Mouse (Mus musculus) liver, embryonic 14.5 days (tissue): ENCODE results near the gene Tmem9b. TPM values are rescaled to one million over a fixed set of nuclear protein-coding genes. Genes with fewer than 3 reads are reported as not detected.

Experiments used
- ATAC-seq: fragments of 200-750 bp; cut with Nextera tagmentation; 2 replicates; pipeline ENCODE4 v1.8.0; 2017; ENCODE audit warnings: moderate number of reproducible peaks, mild to moderate bottlenecking, moderate library complexity; ENCODE audit not compliant: insufficient read depth
- DNase-seq, 3 experiments: peaks; one replicate each; pipeline ENCODE4 v3.0.0-alpha.2; 2012 to 2013; ENCODE audit warnings: low read depth in 3 of 3, low spot score in 3 of 3
- H3K27ac ChIP-seq: fragments of 300-500 bp; sonication (generic); 2 replicates; pipeline ENCODE4 v1.5.1; 2014; ENCODE audit warnings: moderate library complexity, mild to moderate bottlenecking, control low read depth, inconsistent platforms
- H3K27me3 ChIP-seq: fragments of 300-500 bp; sonication (generic); 2 replicates; pipeline ENCODE4 v1.6.1; 2014; ENCODE audit warnings: mild to moderate bottlenecking, low read length, moderate library complexity; ENCODE audit not compliant: control insufficient read depth, insufficient read depth
- H3K36me3 ChIP-seq: fragments of 300-500 bp; sonication (generic); replicated peaks from 2 replicates; pipeline ENCODE4 v1.6.1; 2014; ENCODE audit warnings: low read depth; ENCODE audit not compliant: control insufficient read depth, insufficient read depth
- H3K4me1 ChIP-seq, 2 experiments: fragments of 200-500 bp in 1 of 2; fragments of 300-500 bp in 1 of 2; sonication (generic) in 1 of 2; replicated peaks; 2 replicates each; pipeline ENCODE4 v1.6.1; 2012 to 2014; ENCODE audit warnings: antibody characterized with exemption in 1 of 2, inconsistent platforms in 1 of 2, low read length in 1 of 2; ENCODE audit not compliant: control insufficient read depth in 2 of 2, insufficient read depth in 2 of 2
- H3K4me2 ChIP-seq: fragments of 300-500 bp; sonication (generic); 2 replicates; pipeline ENCODE4 v1.6.1; 2014; ENCODE audit warnings: low read depth, mild to moderate bottlenecking, control low read depth, moderate library complexity
- H3K4me3 ChIP-seq, 2 experiments: fragments of 200-500 bp in 1 of 2; fragments of 300-500 bp in 1 of 2; sonication (generic) in 1 of 2; 2 replicates each; pipeline ENCODE4 v1.5.1; 2012 to 2014; ENCODE audit warnings: low read depth in 2 of 2, low read length in 2 of 2, mild to moderate bottlenecking in 2 of 2, control low read depth in 1 of 2, inconsistent platforms in 1 of 2, moderate library complexity in 1 of 2; ENCODE audit not compliant: insufficient read depth in 1 of 2
- H3K9ac ChIP-seq: fragments of 300-500 bp; sonication (generic); replicated peaks from 2 replicates; pipeline ENCODE4 v1.6.1; 2014; ENCODE audit warnings: mild to moderate bottlenecking, control low read depth, moderate library complexity
- H3K9me3 ChIP-seq: fragments of 300-500 bp; sonication (generic); 2 replicates; pipeline ENCODE4 v1.6.1; 2016; ENCODE audit warnings: low read length, mixed read lengths; ENCODE audit not compliant: control insufficient read depth
- CTCF ChIP-seq: IDR thresholded peaks from 2 replicates; pipeline ENCODE4 v1.5.1; 2016; ENCODE audit warnings: antibody characterized with exemption, low read depth, control low read depth
- EP300 ChIP-seq: IDR thresholded peaks from 2 replicates; pipeline ENCODE4 v1.6.1; 2016; ENCODE audit warnings: antibody characterized with exemption, low read depth
- WGBS: fragments of 180-500 bp; shearing (Covaris S2); extraction: QIAGEN DNeasy Blood & Tissue Kit; methylation state at CpG from one replicate; pipeline ENCODE4 v1.1.7; 2014; ENCODE audit not compliant: insufficient replicate concordance; 5-methylcytosine and 5-hydroxymethylcytosine counted together
- polyA plus RNA-seq, 2 experiments: library from polyadenylated mRNA; depleted of rRNA in 1 of 2; stranded (reverse) in 1 of 2; unstranded in 1 of 2; fragments of >200 nt; fragmentation: Nextera tagmentation in 1 of 2; extraction: Ambion mirVana in 1 of 2; gene quantifications; 2 replicates each; pipeline versions ENCODE4 v1.2.1 to v1.2.3; 2012 to 2014

Tmem9b gene
- polyA plus RNA-seq, 2 experiments, result 15.9 to 40.8 TPM

GRCm38 (mm10) chr7:109690961-109691360 lies 61.7 kb downstream of the Tmem9b start:
- H3K4me2 ChIP-seq, result no peak overlapping the region
- H3K27me3 ChIP-seq, result no peaks in the 10 kb centered on the region
- no peak for TF ChIP-seq EP300
- TF ChIP-seq CTCF, result no peak
- H3K9ac ChIP-seq, result no peak overlapping the region
- no peak overlapping the region for H3K27ac ChIP-seq
- ATAC-seq, result no peak
- no peaks in the 10 kb centered on the region for H3K9me3 ChIP-seq
- 64% methylated on average over 5 of the region's 5 CpGs for WGBS
- H3K4me1 ChIP-seq, result no peaks in the 10 kb centered on the region
- no peak overlapping the region for H3K4me3 ChIP-seq
- no peak for DNase-seq
- no peaks in the 10 kb centered on the region for H3K36me3 ChIP-seq

- Histone ChIP-seq H3K4me2 (no peak overlapping the region), H3K9ac (no peak overlapping the region)
Measured at GRCm38 (mm10) chr7:109690101-109690500, 62.6 kb downstream of the Tmem9b start.

DNA sequence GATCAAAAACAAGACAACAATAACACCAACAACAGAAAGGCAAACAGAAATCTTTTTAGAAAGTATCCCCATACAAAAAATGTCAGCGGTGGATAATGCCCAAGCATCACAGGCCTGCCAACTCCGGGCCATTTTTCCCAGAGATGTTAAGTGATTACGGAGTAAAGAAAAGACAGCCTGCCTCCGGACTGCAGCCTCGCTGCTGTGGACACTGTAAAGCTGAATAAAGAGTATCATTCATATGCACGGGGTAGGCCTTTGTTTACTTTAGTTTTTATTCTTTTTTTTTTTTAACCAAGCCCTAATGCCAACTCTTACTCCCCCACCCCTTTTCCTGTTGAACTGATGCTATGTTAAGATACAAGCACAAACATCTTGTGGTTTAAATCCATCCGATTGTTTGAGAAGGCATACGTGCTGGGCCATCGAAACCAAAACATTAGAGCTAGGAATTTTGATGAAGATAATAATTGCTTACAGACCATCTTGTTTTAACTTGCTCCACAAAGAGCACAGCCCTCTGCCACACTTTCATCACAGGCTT lies 66.0 kb downstream of the Tmem9b start:
- no peaks in the 10 kb centered on the region for H3K9me3 ChIP-seq
- H3K4me2 ChIP-seq, result no peak overlapping the region
- 40% methylated on average over 9 of the region's 9 CpGs for WGBS
- H3K36me3 ChIP-seq, result no peaks in the 10 kb centered on the region
- TF ChIP-seq EP300, result no peak
- no peak for TF ChIP-seq CTCF
- H3K27ac ChIP-seq, result no peak overlapping the region
- H3K9ac ChIP-seq, result no peak overlapping the region
- no peak for DNase-seq
- H3K27me3 ChIP-seq, result no peaks in the 10 kb centered on the region
- H3K4me3 ChIP-seq, result no peak overlapping the region
- ATAC-seq, result no peak
- H3K4me1 ChIP-seq, result no peaks in the 10 kb centered on the region

More at GRCm38 (mm10) chr7:109690101-109690500, 62.6 kb downstream of the Tmem9b start:
- Histone ChIP-seq H3K9me3 (no peaks in the 10 kb centered on the region), H3K4me3 (no peak overlapping the region), H3K27me3 (no peaks in the 10 kb centered on the region), H3K27ac (no peak overlapping the region), H3K36me3 (no peaks in the 10 kb centered on the region), H3K4me1 (no peaks in the 10 kb centered on the region)
- no peak for ATAC-seq
- no peak for DNase-seq
- 69% methylated on average over 3 of the region's 3 CpGs for WGBS
- TF ChIP-seq CTCF (peak; percentile 27; the same call in 1 of the 2 replicates), EP300 (no peak)

Other genes with a start within 250 kb of the Tmem9b start
- 0.03 TPM in 2 replicates for gene Trim66, start 244.7 kb downstream of the Tmem9b start, polyA plus RNA-seq (2012; rRNA removed)
- 0.03 TPM in 1 of 2 replicates, not detected in the other for gene Trim66, start 244.7 kb downstream of the Tmem9b start, polyA plus RNA-seq (2014; fragmentation: Nextera tagmentation; extraction: Ambion mirVana)
- gene Rpl27a, start 233.7 kb downstream of the Tmem9b start, polyA plus RNA-seq (2012; rRNA removed), result 389 and 486 TPM in 2 replicates
- gene Rpl27a, start 233.7 kb downstream of the Tmem9b start, polyA plus RNA-seq (2014; fragmentation: Nextera tagmentation; extraction: Ambion mirVana), result 93.6 and 94.5 TPM in 2 replicates
- 14.0 and 20.6 TPM in 2 replicates for gene St5, start 49.3 kb downstream of the Tmem9b start, polyA plus RNA-seq (2012; rRNA removed)
- 13.8 and 18.0 TPM in 2 replicates for gene St5, start 49.3 kb downstream of the Tmem9b start, polyA plus RNA-seq (2014; fragmentation: Nextera tagmentation; extraction: Ambion mirVana)
- 11.2 and 19.5 TPM in 2 replicates for gene Akip1, start 49.2 kb downstream of the Tmem9b start, polyA plus RNA-seq (2012; rRNA removed)
- 42.5 and 44.6 TPM in 2 replicates for gene Akip1, start 49.2 kb downstream of the Tmem9b start, polyA plus RNA-seq (2014; fragmentation: Nextera tagmentation; extraction: Ambion mirVana)
- gene BC051019, start 29.0 kb downstream of the Tmem9b start, polyA plus RNA-seq (2012; rRNA removed), result 0.03 and 0.07 TPM in 2 replicates
- gene BC051019, start 29.0 kb downstream of the Tmem9b start, polyA plus RNA-seq (2014; fragmentation: Nextera tagmentation; extraction: Ambion mirVana), result 0.11 and 0.19 TPM in 2 replicates
- not detected in 2 replicates for gene Ascl3, start 21.1 kb downstream of the Tmem9b start, polyA plus RNA-seq (2012; rRNA removed)
- not detected in 2 replicates for gene Ascl3, start 21.1 kb downstream of the Tmem9b start, polyA plus RNA-seq (2014; fragmentation: Nextera tagmentation; extraction: Ambion mirVana)
- 0.10 and 0.22 TPM in 2 replicates for gene Nrip3, start 29.1 kb upstream of the Tmem9b start, polyA plus RNA-seq (2012; rRNA removed)
- gene Nrip3, start 29.1 kb upstream of the Tmem9b start, polyA plus RNA-seq (2014; fragmentation: Nextera tagmentation; extraction: Ambion mirVana), result 0.13 and 0.23 TPM in 2 replicates
- 0.01 and 0.02 TPM in 2 replicates for gene Scube2, start 112.8 kb upstream of the Tmem9b start, polyA plus RNA-seq (2012; rRNA removed)
- gene Scube2, start 112.8 kb upstream of the Tmem9b start, polyA plus RNA-seq (2014; fragmentation: Nextera tagmentation; extraction: Ambion mirVana), result 0.03 TPM in 1 of 2 replicates, not detected in the other
- 11.5 and 13.8 TPM in 2 replicates for gene Dennd5a, start 207.6 kb upstream of the Tmem9b start, polyA plus RNA-seq (2012; rRNA removed)
- 6.9 and 8.9 TPM in 2 replicates for gene Dennd5a, start 207.6 kb upstream of the Tmem9b start, polyA plus RNA-seq (2014; fragmentation: Nextera tagmentation; extraction: Ambion mirVana)
- 10.7 and 14.5 TPM in 2 replicates for gene Tmem41b, start 234.1 kb upstream of the Tmem9b start, polyA plus RNA-seq (2012; rRNA removed)
- gene Tmem41b, start 234.1 kb upstream of the Tmem9b start, polyA plus RNA-seq (2014; fragmentation: Nextera tagmentation; extraction: Ambion mirVana), result 30.0 and 32.9 TPM in 2 replicates